Mouse (Mus musculus): Measurements from ENCODE around the gene 0610030E20Rik. TPM values are rescaled to one million over a fixed set of nuclear protein-coding genes. Genes with fewer than 3 reads are reported as not detected.

Gene 0610030E20Rik
- total and polyA plus RNA-seq, 3 experiments, result 8.2 to 9.1 (median 8.7) TPM

DNA sequence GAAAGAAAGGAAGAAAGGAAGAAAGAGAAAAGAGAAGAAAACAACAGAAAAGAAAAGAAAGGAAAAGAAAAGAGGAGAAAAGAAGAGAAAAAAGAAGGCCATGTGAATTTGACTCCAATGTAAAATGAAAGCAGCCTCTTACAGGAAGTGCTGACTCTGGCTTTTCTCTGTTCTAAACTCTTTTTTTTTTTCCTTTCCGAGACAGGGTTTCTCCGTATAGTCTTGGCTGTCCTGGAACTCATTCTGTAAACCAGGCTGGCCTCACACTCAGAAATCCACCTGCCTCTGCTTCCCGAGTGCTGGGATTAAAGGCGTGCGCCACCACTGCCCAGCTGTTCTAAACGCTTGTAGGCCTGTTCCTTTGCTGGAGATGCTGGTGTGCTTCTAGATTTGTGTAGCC, 35.4 kb downstream of the 0610030E20Rik start:
- Histone ChIP-seq H3K4me1 (ENCODE audit: control insufficient read depth, insufficient read depth, low read length) (peaks cover 6% of the 10 kb centered on the region), H3K36me3 (ENCODE audit: control insufficient read depth, insufficient read depth, low read length) (no peaks in the 10 kb centered on the region), H3K9ac (ENCODE audit: low read depth, low read length) (no peak overlapping the region), H3K27me3 (ENCODE audit: control insufficient read depth, insufficient read depth, low read length) (no peaks in the 10 kb centered on the region), H3K27ac (no peak overlapping the region; the same call in 1 of the 2 replicates), H3K4me3 (no peak overlapping the region), H3K79me2 (replicated peaks; ENCODE audit: control insufficient read depth, insufficient read depth, low read length) (no peaks in the 10 kb centered on the region)
- TF ChIP-seq CTCF (IDR thresholded peaks at IDR 0.05) (no peak), EP300 (IDR thresholded peaks at IDR 0.05; ENCODE audit: insufficient read depth, low read depth, low read length) (no peak), POLR2A (IDR thresholded peaks at IDR 0.05; ENCODE audit: insufficient read depth, low read depth, low read length) (no peak)
- no peak for DNase-seq
- WGBS, result 77% methylated on average over 6 of the region's 6 CpGs
- intact Hi-C loops (cut with DNase I), result no loop called here

DNA sequence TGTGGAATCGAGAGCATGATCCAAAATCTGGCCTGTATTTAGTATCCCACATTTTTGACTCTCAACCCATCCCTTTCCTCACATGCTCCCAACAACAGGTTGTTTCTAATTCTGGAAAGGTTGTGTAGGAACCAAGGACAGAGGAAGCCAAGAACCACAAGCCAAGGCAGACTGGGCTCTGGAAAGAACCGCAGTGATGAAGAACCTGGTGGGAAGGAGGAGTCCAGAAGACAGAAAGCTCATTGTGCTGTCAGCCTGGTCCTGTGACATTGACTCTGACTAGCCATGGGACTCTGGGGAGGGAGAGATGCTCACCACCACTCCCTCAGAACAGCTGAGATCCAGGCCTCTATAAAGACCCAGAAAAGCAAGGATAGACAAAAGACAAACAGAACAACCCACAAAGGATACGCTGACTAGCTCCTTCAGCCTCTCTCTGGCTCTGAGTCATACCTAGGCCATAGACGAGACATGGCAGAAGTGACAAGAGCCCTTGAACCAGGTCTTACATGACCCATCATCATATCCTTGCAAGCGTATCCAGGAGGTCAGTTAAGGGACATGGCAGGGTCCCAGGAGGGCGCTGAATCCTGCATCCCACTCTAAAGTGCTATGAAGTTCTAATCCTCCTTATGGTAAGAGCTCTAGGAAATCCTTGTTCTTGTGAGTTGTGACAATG, 36.2 kb downstream of the 0610030E20Rik start:
- peaks cover 6% of the 10 kb centered on the region for H3K4me1 ChIP-seq (ENCODE audit: control insufficient read depth, insufficient read depth, low read length)
- H3K9ac ChIP-seq (ENCODE audit: low read depth, low read length), result no peak overlapping the region
- intact Hi-C loops (cut with DNase I), result no loop called here
- TF ChIP-seq CTCF (IDR thresholded peaks at IDR 0.05), result no peak
- no peak for TF ChIP-seq POLR2A (IDR thresholded peaks at IDR 0.05; ENCODE audit: insufficient read depth, low read depth, low read length)
- H3K4me3 ChIP-seq, result no peak overlapping the region
- no peaks in the 10 kb centered on the region for H3K27me3 ChIP-seq (ENCODE audit: control insufficient read depth, insufficient read depth, low read length)
- H3K79me2 ChIP-seq (replicated peaks; ENCODE audit: control insufficient read depth, insufficient read depth, low read length), result no peaks in the 10 kb centered on the region
- WGBS, result 75% methylated on average over 6 of the region's 6 CpGs
- no peak for DNase-seq
- no peak overlapping the region for H3K27ac ChIP-seq
- H3K36me3 ChIP-seq (ENCODE audit: control insufficient read depth, insufficient read depth, low read length), result no peaks in the 10 kb centered on the region

DNA sequence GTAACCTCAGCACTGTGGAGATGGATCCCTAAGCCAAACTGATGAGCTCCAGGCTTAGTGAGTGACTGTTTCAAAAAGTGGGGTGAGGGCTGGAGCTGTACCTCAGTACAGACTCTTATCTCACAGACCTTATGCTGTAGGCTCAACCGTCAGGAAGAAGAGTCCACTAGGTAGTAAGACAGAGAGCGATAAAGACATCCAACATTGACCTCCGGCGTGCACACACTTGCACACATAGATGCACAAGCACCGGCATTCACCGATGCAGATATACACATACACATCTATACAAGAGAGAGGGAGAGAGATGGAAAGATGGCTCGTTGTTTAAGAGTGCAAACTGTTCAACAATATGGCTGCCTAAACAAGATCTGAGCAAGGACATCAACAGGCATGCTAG, 36.8 kb downstream of the 0610030E20Rik start:
- WGBS, result 96% methylated on average over 7 of the region's 7 CpGs
- intact Hi-C loops (cut with DNase I), result no loop called here
- Histone ChIP-seq H3K27ac (no peak overlapping the region), H3K27me3 (ENCODE audit: control insufficient read depth, insufficient read depth, low read length) (no peaks in the 10 kb centered on the region), H3K4me1 (ENCODE audit: control insufficient read depth, insufficient read depth, low read length) (peaks cover 8% of the 10 kb centered on the region), H3K36me3 (ENCODE audit: control insufficient read depth, insufficient read depth, low read length) (no peaks in the 10 kb centered on the region), H3K4me3 (no peak overlapping the region), H3K9ac (ENCODE audit: low read depth, low read length) (no peak overlapping the region), H3K79me2 (replicated peaks; ENCODE audit: control insufficient read depth, insufficient read depth, low read length) (no peaks in the 10 kb centered on the region)
- DNase-seq, result no peak
- no peak for TF ChIP-seq EP300 (IDR thresholded peaks at IDR 0.05; ENCODE audit: insufficient read depth, low read depth, low read length)
- TF ChIP-seq POLR2A (IDR thresholded peaks at IDR 0.05; ENCODE audit: insufficient read depth, low read depth, low read length), result no peak
- TF ChIP-seq CTCF (IDR thresholded peaks at IDR 0.05), result no peak

DNA sequence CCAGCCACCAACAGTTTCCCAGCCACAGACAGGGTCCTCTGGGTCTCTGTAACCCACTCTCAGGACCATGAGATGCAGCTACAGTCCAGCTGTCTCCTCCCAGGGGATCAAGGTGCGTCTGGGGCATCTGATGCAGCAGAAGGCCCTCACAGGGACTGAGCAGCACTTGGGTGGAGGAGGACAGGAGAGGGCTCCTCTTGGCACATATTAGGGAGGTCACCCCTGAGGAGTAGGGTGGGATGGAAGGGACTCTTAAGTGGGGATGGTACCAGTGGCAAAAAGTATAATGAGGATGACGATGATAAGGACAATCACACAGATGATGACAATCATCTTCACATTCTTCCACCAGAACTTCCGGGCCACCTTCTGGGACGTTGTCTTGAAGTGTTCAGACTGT, 38.1 kb downstream of the 0610030E20Rik start:
- Histone ChIP-seq H3K79me2 (replicated peaks; ENCODE audit: control insufficient read depth, insufficient read depth, low read length) (no peaks in the 10 kb centered on the region), H3K4me1 (ENCODE audit: control insufficient read depth, insufficient read depth, low read length) (peaks cover 9% of the 10 kb centered on the region), H3K36me3 (ENCODE audit: control insufficient read depth, insufficient read depth, low read length) (no peaks in the 10 kb centered on the region), H3K4me3 (no peak overlapping the region), H3K27me3 (ENCODE audit: control insufficient read depth, insufficient read depth, low read length) (no peaks in the 10 kb centered on the region), H3K9ac (ENCODE audit: low read depth, low read length) (no peak overlapping the region), H3K27ac (no peak overlapping the region)
- intact Hi-C loops (cut with DNase I), result no loop called here
- 60% methylated on average over 4 of the region's 4 CpGs for WGBS
- TF ChIP-seq EP300 (IDR thresholded peaks at IDR 0.05; ENCODE audit: insufficient read depth, low read depth, low read length), result no peak
- TF ChIP-seq CTCF (IDR thresholded peaks at IDR 0.05), result no peak
- no peak for TF ChIP-seq POLR2A (IDR thresholded peaks at IDR 0.05; ENCODE audit: insufficient read depth, low read depth, low read length)
- no peak for DNase-seq

- Histone ChIP-seq H3K4me3 (no peak overlapping the region), H3K27me3 (ENCODE audit: control insufficient read depth, insufficient read depth, low read length) (no peaks in the 10 kb centered on the region), H3K36me3 (ENCODE audit: control insufficient read depth, insufficient read depth, low read length) (no peaks in the 10 kb centered on the region), H3K9ac (ENCODE audit: low read depth, low read length) (no peak overlapping the region), H3K27ac (no peak overlapping the region), H3K79me2 (replicated peaks; ENCODE audit: control insufficient read depth, insufficient read depth, low read length) (no peaks in the 10 kb centered on the region), H3K4me1 (ENCODE audit: control insufficient read depth, insufficient read depth, low read length) (peaks cover 6% of the 10 kb centered on the region)
- intact Hi-C loops (cut with DNase I), result no loop called here
- no peak for DNase-seq
- WGBS, result 97% methylated on average over 2 of the region's 2 CpGs
- TF ChIP-seq POLR2A (IDR thresholded peaks at IDR 0.05; ENCODE audit: insufficient read depth, low read depth, low read length) (no peak), CTCF (IDR thresholded peaks at IDR 0.05) (no peak), EP300 (IDR thresholded peaks at IDR 0.05; ENCODE audit: insufficient read depth, low read depth, low read length) (no peak)
These were observed 39.4 kb downstream of the 0610030E20Rik start for GRCm38 (mm10) chr6:72386561-72386960.

DNA sequence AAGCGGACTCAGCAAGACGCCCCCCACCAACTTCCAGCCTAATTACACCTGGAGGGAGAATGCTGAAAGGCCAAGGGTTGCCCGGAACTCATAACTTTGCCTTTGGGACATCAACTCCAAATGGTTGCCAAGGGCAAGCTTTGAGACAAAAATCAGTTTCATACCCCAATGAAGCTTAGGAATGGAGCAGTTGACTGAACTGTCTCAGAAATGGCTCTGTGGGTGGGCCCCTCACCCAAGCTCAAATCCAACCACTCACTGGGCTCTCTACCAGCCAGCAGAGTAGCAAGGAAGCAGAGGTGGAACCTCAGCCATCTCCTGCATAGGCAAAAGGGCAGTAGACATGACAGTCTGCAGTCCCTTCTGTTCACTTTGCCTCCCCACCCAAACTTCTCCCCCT, 40.7 kb downstream of the 0610030E20Rik start:
- peaks cover 8% of the 10 kb centered on the region for H3K4me1 ChIP-seq (ENCODE audit: control insufficient read depth, insufficient read depth, low read length)
- no peaks in the 10 kb centered on the region for H3K79me2 ChIP-seq (replicated peaks; ENCODE audit: control insufficient read depth, insufficient read depth, low read length)
- WGBS, result 92% methylated on average over 3 of the region's 3 CpGs
- TF ChIP-seq EP300 (IDR thresholded peaks at IDR 0.05; ENCODE audit: insufficient read depth, low read depth, low read length) (no peak), POLR2A (IDR thresholded peaks at IDR 0.05; ENCODE audit: insufficient read depth, low read depth, low read length) (no peak), CTCF (IDR thresholded peaks at IDR 0.05) (no peak)
- H3K4me3 ChIP-seq, result no peak overlapping the region
- intact Hi-C loops (cut with DNase I), result no loop called here
- H3K27ac ChIP-seq, result no peak overlapping the region
- no peak overlapping the region for H3K9ac ChIP-seq (ENCODE audit: low read depth, low read length)
- no peak for DNase-seq
- H3K27me3 ChIP-seq (ENCODE audit: control insufficient read depth, insufficient read depth, low read length), result no peaks in the 10 kb centered on the region
- H3K36me3 ChIP-seq (ENCODE audit: control insufficient read depth, insufficient read depth, low read length), result no peaks in the 10 kb centered on the region

Measured in heart, adult 2 months (tissue).